29 mouse cellular contexts compared by ENCODE assay signal in genomic region chr12:16261465-16261864, GRCm38 (mm10).
"Had no signal": no experiment of that assay in that cellular context is flagged by ENCODE, and none has a peak within 500 bp of the region (broad histone marks: within the 10 kb centered on the region; RNA-seq: fewer than 3 reads in every experiment).

No protein-coding gene starts in this region.

- H3K4me1 ChIP-seq: limb, embryonic 10.5 days; limb, embryonic 12.5 days; limb, embryonic 13.5 days; limb, embryonic 15.5 days; liver, embryonic 12.5 days; liver, embryonic 13.5 days; liver, embryonic 15.5 days; lung, embryonic 15.5 days; midbrain, embryonic 10.5 days; midbrain, embryonic 12.5 days; midbrain, embryonic 13.5 days; neural tube, embryonic 12.5 days had no signal

- H3K9ac ChIP-seq: limb, embryonic 12.5 days; limb, embryonic 13.5 days; limb, embryonic 15.5 days; liver, embryonic 12.5 days; liver, embryonic 13.5 days; liver, embryonic 14.5 days; liver, embryonic 15.5 days; liver, postnatal 0 days; lung, embryonic 14.5 days; lung, embryonic 15.5 days; midbrain, embryonic 12.5 days; midbrain, embryonic 13.5 days; neural tube, embryonic 12.5 days had no signal

- DNase-seq: left cerebral cortex, postnatal 4 days; liver; liver, embryonic 13.5 days; liver, postnatal 0 days; lung, adult 18-20 months; lung, adult 2 months; lung, postnatal 10 days; lung, postnatal 14 days; lung, postnatal 36 days; lung, postnatal 4 days had no signal

- H3K4me2 ChIP-seq: limb, embryonic 12.5 days; limb, embryonic 13.5 days; limb, embryonic 15.5 days; liver, embryonic 11.5 days; liver, embryonic 12.5 days; liver, embryonic 13.5 days; liver, embryonic 15.5 days; lung, embryonic 14.5 days; lung, embryonic 15.5 days; midbrain, embryonic 11.5 days; midbrain, embryonic 12.5 days; midbrain, embryonic 13.5 days; neural tube, embryonic 12.5 days had no signal

- H3K27ac ChIP-seq: left cerebral cortex, adult 2 months; limb, embryonic 10.5 days; limb, embryonic 12.5 days; limb, embryonic 13.5 days; limb, embryonic 15.5 days; liver, embryonic 12.5 days; liver, embryonic 13.5 days; liver, embryonic 14.5 days; liver, embryonic 15.5 days; lung, embryonic 15.5 days; macrophage; midbrain, embryonic 10.5 days; midbrain, embryonic 12.5 days; midbrain, embryonic 13.5 days; neural tube, embryonic 12.5 days had no signal

- ATAC-seq: liver, embryonic 12.5 days; liver, postnatal 0 days; lung, postnatal 0 days; midbrain, embryonic 13.5 days had no signal

- H3K27me3 ChIP-seq: limb, embryonic 12.5 days; limb, embryonic 13.5 days; limb, embryonic 15.5 days; liver, embryonic 12.5 days; liver, embryonic 13.5 days; liver, embryonic 15.5 days; lung, embryonic 15.5 days; megakaryocyte, embryonic 14.5 days; midbrain, embryonic 12.5 days; midbrain, embryonic 13.5 days; neural tube, embryonic 12.5 days had no signal

- H3K9me3 ChIP-seq: limb, embryonic 10.5 days; limb, embryonic 12.5 days; limb, embryonic 13.5 days; limb, embryonic 15.5 days; liver, embryonic 12.5 days; liver, embryonic 13.5 days; liver, embryonic 15.5 days; lung, embryonic 15.5 days; megakaryocyte, embryonic 14.5 days; midbrain, embryonic 10.5 days; midbrain, embryonic 12.5 days; midbrain, embryonic 13.5 days; neural tube, embryonic 12.5 days had no signal

- H3K4me3 ChIP-seq: left cerebral cortex, adult 2 months; limb, embryonic 10.5 days; limb, embryonic 12.5 days; limb, embryonic 13.5 days; limb, embryonic 15.5 days; liver, embryonic 12.5 days; liver, embryonic 13.5 days; liver, embryonic 15.5 days; lung, embryonic 15.5 days; megakaryocyte, embryonic 14.5 days; midbrain, embryonic 10.5 days; midbrain, embryonic 12.5 days; midbrain, embryonic 13.5 days; neural tube, embryonic 12.5 days had no signal

- H3K36me3 ChIP-seq: limb, embryonic 10.5 days; limb, embryonic 12.5 days; limb, embryonic 13.5 days; limb, embryonic 15.5 days; liver, embryonic 12.5 days; liver, embryonic 13.5 days; liver, embryonic 15.5 days; lung, embryonic 15.5 days; midbrain, embryonic 10.5 days; midbrain, embryonic 12.5 days; midbrain, embryonic 13.5 days; neural tube, embryonic 12.5 days had no signal
